Mouse (Mus musculus) liver, adult 2 months (tissue): ENCODE measurements at regions not wholly inside any gene's neighbourhood (a gene's known extent, or its start where the extent isn't known, plus 50 kb on each side); places are given as distances from the start of the nearest gene placed in this dataset.

Experiments
- DNase-seq: peaks from one replicate; pipeline ENCODE4 v3.0.0-alpha.2; 2011; ENCODE audit warnings: low read depth, low spot score; ENCODE audit errors: extremely low read depth
- H3K27ac ChIP-seq: fragments of 200-500 bp; replicated peaks from 2 replicates; pipeline ENCODE4 v1.5.1; 2012; ENCODE audit warnings: low read depth, mild to moderate bottlenecking, control low read depth, inconsistent platforms, low read length; ENCODE audit not compliant: insufficient read depth
- H3K27me3 ChIP-seq: fragments of 200-500 bp; 2 replicates; pipeline ENCODE4 v1.6.1; 2012; ENCODE audit warnings: mild to moderate bottlenecking, moderate library complexity, low read length, inconsistent platforms; ENCODE audit not compliant: control insufficient read depth, insufficient read depth
- H3K36me3 ChIP-seq: fragments of 200-500 bp; 2 replicates; pipeline ENCODE4 v1.6.1; 2012; ENCODE audit warnings: low read length, inconsistent platforms; ENCODE audit not compliant: control insufficient read depth, insufficient read depth
- H3K4me1 ChIP-seq: fragments of 200-500 bp; 2 replicates; pipeline ENCODE4 v1.6.1; 2011; ENCODE audit warnings: low read length; ENCODE audit not compliant: control insufficient read depth, insufficient read depth
- H3K4me3 ChIP-seq: fragments of 200-500 bp; 2 replicates; pipeline ENCODE4 v1.5.1; 2011; ENCODE audit warnings: low read depth, mild to moderate bottlenecking, control low read depth, low read length, moderate library complexity; ENCODE audit not compliant: insufficient read depth
- H3K79me2 ChIP-seq: fragments of 200-500 bp; 2 replicates; pipeline ENCODE4 v1.6.1; 2012; ENCODE audit warnings: inconsistent platforms, mild to moderate bottlenecking, low read length, moderate library complexity; ENCODE audit not compliant: control insufficient read depth, insufficient read depth
- H3K9ac ChIP-seq: fragments of 200-500 bp; 2 replicates; pipeline ENCODE4 v1.6.1; 2012; ENCODE audit warnings: low read depth, mild to moderate bottlenecking, control low read depth, inconsistent platforms, low read length
- CTCF ChIP-seq: fragments of 200-500 bp; IDR thresholded peaks from 2 replicates; pipeline ENCODE4 v1.5.1; 2011; ENCODE audit warnings: low read depth, low read length, control low read depth
- POLR2A ChIP-seq: fragments of 200-500 bp; IDR thresholded peaks from 2 replicates; pipeline ENCODE4 v1.6.1; 2011; ENCODE audit warnings: low read length, control low read depth; ENCODE audit not compliant: insufficient read depth; ENCODE audit errors: extremely low read depth
- WGBS: fragments of 180-500 bp; shearing (Covaris S2); methylation state at CpG from one replicate; pipeline ENCODE4 v1.1.7; 2018; 5-methylcytosine and 5-hydroxymethylcytosine counted together

DNA sequence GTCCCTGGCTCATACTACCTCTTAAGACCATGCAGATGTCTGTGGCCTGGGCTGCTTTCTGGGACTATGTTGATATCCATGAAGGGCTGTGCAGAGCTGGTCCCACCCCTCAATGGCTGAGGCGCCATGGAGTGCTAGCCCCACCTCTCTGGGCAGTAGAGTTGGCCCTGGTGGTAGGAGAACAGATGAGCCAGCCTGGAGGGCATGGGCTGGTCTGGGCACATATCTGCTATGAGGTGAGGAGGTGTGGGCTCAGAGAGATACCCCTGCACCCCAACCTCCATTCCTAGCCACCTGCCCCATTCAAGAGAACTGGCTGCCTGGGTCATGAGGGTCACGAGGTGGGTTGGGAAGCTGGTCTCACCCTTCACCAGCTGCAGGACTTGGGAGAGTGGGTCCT, 222.4 kb downstream of the Emp1 start:
- Histone ChIP-seq H3K27me3 (no peaks in the 10 kb centered on the region), H3K79me2 (no peaks in the 10 kb centered on the region), H3K9ac (no peak overlapping the region), H3K4me1 (no peaks in the 10 kb centered on the region), H3K36me3 (no peaks in the 10 kb centered on the region), H3K4me3 (no peak overlapping the region), H3K27ac (no peak overlapping the region)
- TF ChIP-seq POLR2A = no peak
- TF ChIP-seq CTCF = no peak
- 93% methylated on average over 2 of the region's 2 CpGs for WGBS
- no peak for DNase-seq

GRCm38 (mm10) chr6:135590084-135590483, 227.7 kb downstream of the Emp1 start:
- TF ChIP-seq POLR2A (no peak), CTCF (no peak)
- Histone ChIP-seq H3K27ac (no peak overlapping the region), H3K4me3 (no peak overlapping the region), H3K36me3 (no peaks in the 10 kb centered on the region), H3K27me3 (no peaks in the 10 kb centered on the region), H3K4me1 (no peaks in the 10 kb centered on the region; the same call in 1 of the 2 replicates), H3K9ac (no peak overlapping the region), H3K79me2 (no peaks in the 10 kb centered on the region)
- DNase-seq = no peak

GRCm38 (mm10) chr6:135591085-135591484, 228.7 kb downstream of the Emp1 start:
- 83% methylated on average over 9 of the region's 9 CpGs for WGBS
- no peak for DNase-seq
- H3K27me3 ChIP-seq = no peaks in the 10 kb centered on the region
- H3K36me3 ChIP-seq = no peaks in the 10 kb centered on the region
- H3K79me2 ChIP-seq = no peaks in the 10 kb centered on the region
- no peak overlapping the region for H3K4me3 ChIP-seq
- TF ChIP-seq POLR2A (no peak), CTCF (no peak)
- no peak overlapping the region for H3K27ac ChIP-seq
- H3K4me1 ChIP-seq = no peaks in the 10 kb centered on the region; the same call in 1 of the 2 replicates
- no peak overlapping the region for H3K9ac ChIP-seq

- 89% methylated on average over 4 of the region's 4 CpGs for WGBS
- no peak for TF ChIP-seq POLR2A
- TF ChIP-seq CTCF = no peak
- Histone ChIP-seq H3K27ac (no peak overlapping the region), H3K27me3 (no peaks in the 10 kb centered on the region), H3K9ac (no peak overlapping the region), H3K36me3 (no peaks in the 10 kb centered on the region), H3K79me2 (no peaks in the 10 kb centered on the region), H3K4me3 (no peak overlapping the region), H3K4me1 (no peaks in the 10 kb centered on the region; the same call in 1 of the 2 replicates)
- no peak for DNase-seq
Observed at GRCm38 (mm10) chr6:135596358-135596757, 234.0 kb downstream of the Emp1 start.

GRCm38 (mm10) chr6:135610504-135611096, 248.3 kb downstream of the Emp1 start:
- Histone ChIP-seq H3K9ac (no peak overlapping the region), H3K4me3 (no peak overlapping the region), H3K27ac (no peak overlapping the region), H3K4me1 (no peaks in the 10 kb centered on the region), H3K36me3 (no peaks in the 10 kb centered on the region), H3K27me3 (no peaks in the 10 kb centered on the region), H3K79me2 (no peaks in the 10 kb centered on the region)
- DNase-seq = no peak
- 79% methylated on average over 3 of the region's 3 CpGs for WGBS
- TF ChIP-seq POLR2A = no peak
- TF ChIP-seq CTCF = no peak

GRCm38 (mm10) chr6:135627928-135628327, 265.6 kb downstream of the Emp1 start:
- H3K79me2 ChIP-seq = no peaks in the 10 kb centered on the region
- TF ChIP-seq CTCF = no peak
- no peak for TF ChIP-seq POLR2A
- 87% methylated on average over 4 of the region's 4 CpGs for WGBS
- no peak for DNase-seq
- H3K27me3 ChIP-seq = no peaks in the 10 kb centered on the region
- no peaks in the 10 kb centered on the region for H3K4me1 ChIP-seq
- no peaks in the 10 kb centered on the region for H3K36me3 ChIP-seq
- no peak overlapping the region for H3K27ac ChIP-seq
- no peak overlapping the region for H3K4me3 ChIP-seq
- H3K9ac ChIP-seq = no peak overlapping the region
